ENCODE assay signal across 8 mouse cellular contexts in the genomic region with DNA sequence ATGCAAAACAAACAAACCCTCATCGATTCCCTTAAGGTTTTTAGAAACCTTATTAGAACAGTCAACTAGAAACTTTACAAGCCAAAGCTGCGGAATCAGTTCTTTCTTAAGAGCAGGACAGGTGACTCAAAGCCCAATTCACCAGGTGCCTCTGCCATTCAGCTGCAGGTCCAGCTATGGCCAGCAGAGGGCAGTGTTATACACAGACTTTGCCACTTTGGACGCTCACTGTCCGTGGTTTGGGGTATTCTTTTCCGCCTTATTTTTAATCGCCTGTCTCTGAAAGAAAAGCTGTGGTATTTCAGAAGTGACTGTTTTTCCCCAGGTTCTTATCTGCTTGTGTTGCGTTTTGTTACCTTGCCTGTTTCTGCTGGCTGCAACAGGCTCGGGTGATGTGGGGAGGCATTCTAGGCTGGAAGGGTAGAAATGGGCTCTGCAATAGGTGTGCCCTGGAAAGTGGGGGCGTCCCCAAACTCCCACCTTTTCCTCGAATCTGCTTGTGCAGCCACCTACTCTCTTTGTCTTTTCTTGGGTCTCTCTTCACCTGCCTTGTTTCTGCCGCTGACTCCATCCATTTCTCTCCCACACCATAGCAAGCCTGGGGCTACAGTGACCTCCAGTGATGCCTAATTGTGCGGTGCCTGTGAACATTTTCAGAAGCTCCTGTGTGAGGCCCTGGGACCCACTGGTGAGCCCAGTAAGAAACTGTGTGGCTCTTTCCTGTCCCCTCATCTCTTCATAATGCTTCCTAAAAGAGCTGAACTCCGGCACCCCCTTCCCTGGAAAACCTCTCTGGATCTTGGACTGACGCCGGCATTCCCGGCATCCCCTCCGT.
DNase-seq lines count a peak whose midpoint lies in the region; ATAC-seq and TF ChIP-seq lines count a peak whose summit lies in the region.

No protein-coding gene starts in this region.

- peak; percentile 96 for TF ChIP-seq CTCF in brain, embryonic 14.5 days (IDR thresholded peaks at IDR 0.05; ENCODE audit: borderline replicate concordance, extremely low read depth, insufficient read depth, insufficient read length)

- peak; percentile 83 for ATAC-seq in erythroblast, adult 5-6 weeks (replicated peaks; ENCODE audit: low FRiP score, poor library complexity, severe bottlenecking)
- peak; percentile 82; the same call in 1 of the 2 replicates for ATAC-seq in neutrophil, adult 5-6 weeks (ENCODE audit: extremely low read depth, insufficient number of reproducible peaks, low FRiP score, poor library complexity, severe bottlenecking)

- DNase-seq in CD8-positive naive resting alpha-beta T cell, adult 2 months (ENCODE audit: low read depth in 2 of 2, low spot score in 2 of 2), result peak; percentile 71 to 75
- DNase-seq in brain, embryonic 14.5 days (ENCODE audit: low read depth), result peak; percentile 79
- DNase-seq in heart, postnatal 10 days, result peak; percentile 83 to 88
- peak; percentile 58 to 86 for DNase-seq in kidney, postnatal 36 days
- DNase-seq in lung, adult 18-20 months, result peak; percentile 48 to 66
- peak; percentile 73 for DNase-seq in thymus, postnatal 0 days (ENCODE audit: low spot score)

- no peak for TF ChIP-seq POLR2A in brain, embryonic 14.5 days (IDR thresholded peaks at IDR 0.05; ENCODE audit: borderline replicate concordance, extremely low read depth, insufficient read depth, insufficient read length, poor library complexity, severe bottlenecking)

- intact Hi-C loops in heart, postnatal 10 days (cut with DNase I), result loop anchor here (1.0 to 5.0 kb wide), 7 partner anchors 84 to 732 kb away; partner anchors contain the start of gene Cmya5

Comparison
In these comparisons a context has a peak if more than half of its experiments do, and no peak if none do; other contexts are left out.
1. Peak in every context shown above with its lines: DNase-seq and ATAC-seq.